Mouse (Mus musculus): ENCODE data around the gene Nxt1.

DNA sequence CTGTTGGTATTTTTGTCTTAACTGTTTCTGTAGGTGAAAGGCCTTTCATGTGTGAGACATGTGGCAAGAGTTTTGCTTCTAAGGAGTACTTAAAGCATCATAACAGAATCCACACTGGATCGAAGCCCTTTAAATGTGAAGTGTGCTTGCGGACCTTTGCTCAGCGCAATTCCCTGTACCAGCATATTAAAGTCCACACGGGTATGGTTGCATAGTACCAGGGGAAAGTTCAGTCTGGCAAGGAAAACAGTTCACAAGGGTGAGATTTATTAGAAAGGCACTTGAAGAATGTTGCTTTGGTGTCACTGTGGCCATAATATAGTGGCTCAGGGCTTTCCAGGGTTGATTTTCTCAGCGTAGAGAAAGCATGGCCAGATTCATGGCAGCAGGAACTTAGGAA is 15.6 kb downstream of the Nxt1 start:
- TF ChIP-seq CTCF (IDR thresholded peaks at IDR 0.05; ENCODE audit: control insufficient read depth, insufficient read depth, insufficient replicate concordance, low read depth, low read length) (no peak), POLR2A (IDR thresholded peaks at IDR 0.05; ENCODE audit: control insufficient read depth, low read depth, low read length) (no peak)

All from testis, adult 2 months (tissue).